Mouse (Mus musculus): Measurements from ENCODE around the gene Uhmk1. TPM values are rescaled to one million over a fixed set of nuclear protein-coding genes. Genes with fewer than 3 reads are reported as not detected.

Uhmk1 gene
- polyA plus RNA-seq, 1 experiment from 2014 or later = 9.2 TPM

DNA sequence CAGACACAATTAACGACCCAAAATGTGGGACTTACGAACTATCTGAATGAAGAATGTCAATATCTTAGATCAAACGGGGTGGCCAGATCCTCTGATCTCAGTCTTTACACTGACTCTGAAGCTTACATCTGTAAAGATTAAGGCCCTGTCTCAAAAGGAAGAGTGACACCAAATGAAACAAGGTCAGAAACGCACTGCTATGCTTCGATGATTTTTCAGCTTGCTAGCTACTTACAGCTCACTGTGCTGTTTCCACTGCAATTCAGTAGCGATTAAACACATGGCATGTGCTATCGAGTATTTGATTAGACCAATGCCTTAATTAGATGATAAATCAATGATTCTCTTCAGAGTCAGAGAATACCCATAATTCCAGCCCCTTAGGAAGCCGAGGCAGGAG is 61.2 kb downstream of the Uhmk1 start:
- H3K4me2 ChIP-seq (ENCODE audit: low read depth, severe bottlenecking) = no peak overlapping the region
- no peak overlapping the region for H3K27ac ChIP-seq (replicated peaks; ENCODE audit: low read depth, low read length)
- H3K4me3 ChIP-seq (ENCODE audit: low read depth, low read length) = no peak overlapping the region
- H3K27me3 ChIP-seq (ENCODE audit: control insufficient read depth, insufficient read depth, low read length) = no peaks in the 10 kb centered on the region
- DNase-seq (ENCODE audit: low spot score) = no peak
- no peak for ATAC-seq (ENCODE audit: insufficient number of reproducible peaks, low FRiP score, low TSS enrichment, low read depth)
- no peaks in the 10 kb centered on the region for H3K4me1 ChIP-seq (ENCODE audit: control insufficient read depth, insufficient read depth, low read length)
- peaks cover 3% of the 10 kb centered on the region; the same call in 1 of the 2 replicates for H3K36me3 ChIP-seq (ENCODE audit: control insufficient read depth, insufficient read depth, low read length)
- WGBS = 76% methylated on average over 8 of the region's 8 CpGs
- H3K9ac ChIP-seq (ENCODE audit: low read length) = no peak overlapping the region
- no peaks in the 10 kb centered on the region for H3K9me3 ChIP-seq (ENCODE audit: control insufficient read depth, low read length)

DNA sequence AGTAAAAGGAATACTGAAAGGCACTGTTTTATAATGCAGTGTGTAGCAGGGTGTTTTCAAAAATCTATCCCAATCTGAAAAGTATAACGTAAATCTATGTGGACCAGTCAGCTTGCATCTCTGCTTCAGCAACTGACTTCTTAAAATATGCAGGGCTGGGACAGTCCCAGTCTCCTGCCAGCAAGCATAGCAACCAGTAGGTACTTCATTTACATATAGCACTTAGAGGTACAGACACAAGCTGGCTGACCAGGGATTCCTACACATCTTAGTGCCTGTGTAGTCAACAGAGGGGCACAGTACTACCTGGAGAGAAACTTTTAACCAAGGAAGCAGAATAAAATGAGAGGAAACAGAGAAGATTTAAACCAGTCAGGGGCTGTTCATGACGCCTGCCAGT is 62.6 kb downstream of the Uhmk1 start:
- no peak overlapping the region for H3K4me2 ChIP-seq (ENCODE audit: low read depth, severe bottlenecking)
- H3K4me1 ChIP-seq (ENCODE audit: control insufficient read depth, insufficient read depth, low read length) = no peaks in the 10 kb centered on the region
- ATAC-seq (ENCODE audit: insufficient number of reproducible peaks, low FRiP score, low TSS enrichment, low read depth) (no peak), DNase-seq (ENCODE audit: low spot score) (no peak)
- H3K27ac ChIP-seq (replicated peaks; ENCODE audit: low read depth, low read length) = no peak overlapping the region
- WGBS = 85% methylated on average over 2 of the region's 2 CpGs
- no peaks in the 10 kb centered on the region for H3K9me3 ChIP-seq (ENCODE audit: control insufficient read depth, low read length)
- H3K27me3 ChIP-seq (ENCODE audit: control insufficient read depth, insufficient read depth, low read length) = no peaks in the 10 kb centered on the region
- no peaks in the 10 kb centered on the region; the same call in 1 of the 2 replicates for H3K36me3 ChIP-seq (ENCODE audit: control insufficient read depth, insufficient read depth, low read length)
- no peak overlapping the region for H3K9ac ChIP-seq (ENCODE audit: low read length)
- no peak overlapping the region for H3K4me3 ChIP-seq (ENCODE audit: low read depth, low read length)

DNA sequence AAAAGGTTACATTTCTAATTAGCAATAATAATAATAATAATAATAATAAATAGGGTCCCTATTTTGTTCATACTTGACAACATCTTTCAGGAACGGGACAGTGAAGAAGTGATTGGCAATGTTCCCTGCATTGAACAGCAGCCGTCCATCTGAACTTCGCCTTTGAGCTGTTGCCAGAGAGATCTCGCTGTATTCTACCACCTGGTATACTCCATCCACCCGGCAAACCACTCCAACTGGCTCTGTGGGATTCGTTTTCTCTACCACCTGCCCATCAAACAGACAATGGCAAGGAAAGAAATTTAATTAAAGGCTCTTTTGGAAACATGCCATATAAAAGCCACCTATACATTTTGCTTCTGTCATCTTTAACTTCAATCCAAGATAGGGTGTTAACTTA is 64.3 kb downstream of the Uhmk1 start:
- H3K27ac ChIP-seq (replicated peaks; ENCODE audit: low read depth, low read length) = no peak overlapping the region
- no peak overlapping the region for H3K4me3 ChIP-seq (ENCODE audit: low read depth, low read length)
- H3K4me2 ChIP-seq (ENCODE audit: low read depth, severe bottlenecking) = no peak overlapping the region
- no peaks in the 10 kb centered on the region for H3K36me3 ChIP-seq (ENCODE audit: control insufficient read depth, insufficient read depth, low read length)
- 90% methylated on average over 6 of the region's 6 CpGs for WGBS
- DNase-seq (ENCODE audit: low spot score) (no peak), ATAC-seq (ENCODE audit: insufficient number of reproducible peaks, low FRiP score, low TSS enrichment, low read depth) (no peak)
- H3K9me3 ChIP-seq (ENCODE audit: control insufficient read depth, low read length) = no peaks in the 10 kb centered on the region
- no peak overlapping the region for H3K9ac ChIP-seq (ENCODE audit: low read length)
- H3K4me1 ChIP-seq (ENCODE audit: control insufficient read depth, insufficient read depth, low read length) = no peaks in the 10 kb centered on the region
- no peaks in the 10 kb centered on the region for H3K27me3 ChIP-seq (ENCODE audit: control insufficient read depth, insufficient read depth, low read length)

DNA sequence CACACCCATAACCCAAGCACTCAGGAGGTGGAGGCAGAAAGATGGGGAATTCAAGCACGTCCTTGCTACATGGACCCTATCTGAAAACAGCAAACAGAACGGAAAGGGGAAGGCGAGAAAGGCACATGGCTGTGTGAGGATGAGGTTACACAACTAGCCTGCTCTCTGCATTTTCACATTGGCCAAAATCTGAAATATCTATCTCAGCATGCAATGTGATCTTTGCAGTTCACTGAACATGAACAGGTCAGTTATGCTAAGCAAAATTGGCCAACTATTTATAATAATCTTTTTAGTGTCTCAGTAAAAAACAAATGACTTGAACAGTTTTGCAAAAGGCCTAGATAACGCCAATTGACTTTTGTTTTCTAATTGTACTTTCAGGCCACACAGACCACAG is 65.4 kb downstream of the Uhmk1 start:
- H3K9me3 ChIP-seq (ENCODE audit: control insufficient read depth, low read length) = no peaks in the 10 kb centered on the region
- H3K36me3 ChIP-seq (ENCODE audit: control insufficient read depth, insufficient read depth, low read length) = no peaks in the 10 kb centered on the region
- DNase-seq (ENCODE audit: low spot score) (no peak), ATAC-seq (ENCODE audit: insufficient number of reproducible peaks, low FRiP score, low TSS enrichment, low read depth) (no peak)
- H3K4me2 ChIP-seq (ENCODE audit: low read depth, severe bottlenecking) = no peak overlapping the region
- no peak overlapping the region for H3K9ac ChIP-seq (ENCODE audit: low read length)
- WGBS = 87% methylated on average over 4 of the region's 4 CpGs
- H3K4me3 ChIP-seq (ENCODE audit: low read depth, low read length) = no peak overlapping the region
- no peaks in the 10 kb centered on the region for H3K27me3 ChIP-seq (ENCODE audit: control insufficient read depth, insufficient read depth, low read length)
- H3K4me1 ChIP-seq (ENCODE audit: control insufficient read depth, insufficient read depth, low read length) = no peaks in the 10 kb centered on the region
- H3K27ac ChIP-seq (replicated peaks; ENCODE audit: low read depth, low read length) = no peak overlapping the region

DNA sequence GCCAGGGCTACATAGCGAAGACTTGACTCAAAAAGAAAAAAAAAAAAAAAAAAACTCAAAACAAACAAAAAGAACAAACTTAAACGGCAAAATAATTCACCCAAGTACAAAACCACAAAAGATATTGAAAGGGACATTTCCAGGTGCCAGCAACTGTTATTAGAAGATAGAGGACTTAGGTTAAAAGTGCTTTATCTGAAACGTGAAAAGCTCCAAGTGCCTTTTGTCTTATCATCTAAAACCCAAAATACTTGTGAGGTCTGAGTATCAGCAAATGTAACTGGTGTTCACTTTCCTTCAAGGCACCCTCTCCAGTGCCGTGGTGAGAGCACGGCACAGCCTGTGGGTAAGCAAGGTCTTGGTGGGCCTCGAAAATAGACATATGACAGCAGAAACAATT is 66.7 kb downstream of the Uhmk1 start:
- H3K4me2 ChIP-seq (ENCODE audit: low read depth, severe bottlenecking) = no peak overlapping the region
- no peaks in the 10 kb centered on the region for H3K4me1 ChIP-seq (ENCODE audit: control insufficient read depth, insufficient read depth, low read length)
- no peaks in the 10 kb centered on the region for H3K36me3 ChIP-seq (ENCODE audit: control insufficient read depth, insufficient read depth, low read length)
- H3K9me3 ChIP-seq (ENCODE audit: control insufficient read depth, low read length) = no peaks in the 10 kb centered on the region
- no peak overlapping the region for H3K4me3 ChIP-seq (ENCODE audit: low read depth, low read length)
- WGBS = 93% methylated on average over 6 of the region's 6 CpGs
- no peaks in the 10 kb centered on the region for H3K27me3 ChIP-seq (ENCODE audit: control insufficient read depth, insufficient read depth, low read length)
- DNase-seq (ENCODE audit: low spot score) (no peak), ATAC-seq (ENCODE audit: insufficient number of reproducible peaks, low FRiP score, low TSS enrichment, low read depth) (no peak)
- H3K9ac ChIP-seq (ENCODE audit: low read length) = no peak overlapping the region
- no peak overlapping the region for H3K27ac ChIP-seq (replicated peaks; ENCODE audit: low read depth, low read length)

DNA sequence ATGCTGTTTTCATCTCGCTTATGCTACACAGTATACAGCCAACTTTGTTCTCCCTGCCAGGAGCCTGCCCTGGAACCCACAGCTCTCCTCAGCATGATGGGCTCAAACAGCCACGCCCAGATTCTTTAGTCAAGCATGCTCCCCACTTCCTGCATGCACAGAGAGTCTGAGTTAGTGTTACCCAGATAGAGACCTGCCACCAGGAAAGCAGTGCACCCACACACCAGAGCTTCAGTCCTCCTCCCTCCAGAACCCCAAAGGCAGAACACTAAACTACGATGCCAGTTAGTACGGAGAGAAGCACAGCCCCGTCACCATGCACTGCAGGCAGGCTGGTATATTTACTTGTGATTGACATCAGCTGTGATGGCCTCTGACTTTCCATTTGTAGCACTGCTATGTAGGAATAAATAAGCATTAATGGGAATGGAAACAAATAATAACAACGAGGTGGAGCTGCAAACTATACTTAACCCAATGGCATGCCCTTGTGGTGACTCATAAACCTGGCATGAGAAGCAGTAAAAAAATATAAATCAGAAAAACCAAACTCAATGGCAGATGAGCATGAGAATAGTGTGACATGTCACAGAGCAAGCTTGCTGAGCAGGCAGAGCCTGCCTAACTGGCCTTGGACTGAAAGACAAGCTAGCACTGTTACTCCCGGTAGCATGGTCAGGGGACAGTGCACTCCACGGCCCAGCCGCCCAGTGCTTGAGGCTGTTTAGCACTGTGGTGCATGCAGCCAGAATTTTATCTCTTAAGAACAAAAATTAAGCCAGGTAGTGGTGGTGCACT is 67.3 kb downstream of the Uhmk1 start:
- DNase-seq (ENCODE audit: low spot score) (no peak), ATAC-seq (ENCODE audit: insufficient number of reproducible peaks, low FRiP score, low TSS enrichment, low read depth) (no peak)
- H3K27ac ChIP-seq (replicated peaks; ENCODE audit: low read depth, low read length) = no peak overlapping the region
- H3K9ac ChIP-seq (ENCODE audit: low read length) = no peak overlapping the region
- H3K9me3 ChIP-seq (ENCODE audit: control insufficient read depth, low read length) = no peaks in the 10 kb centered on the region
- 90% methylated on average over 9 of the region's 9 CpGs for WGBS
- H3K27me3 ChIP-seq (ENCODE audit: control insufficient read depth, insufficient read depth, low read length) = no peaks in the 10 kb centered on the region
- H3K4me3 ChIP-seq (ENCODE audit: low read depth, low read length) = no peak overlapping the region
- H3K4me2 ChIP-seq (ENCODE audit: low read depth, severe bottlenecking) = no peak overlapping the region
- no peaks in the 10 kb centered on the region for H3K36me3 ChIP-seq (ENCODE audit: control insufficient read depth, insufficient read depth, low read length)
- no peaks in the 10 kb centered on the region for H3K4me1 ChIP-seq (ENCODE audit: control insufficient read depth, insufficient read depth, low read length)

DNA sequence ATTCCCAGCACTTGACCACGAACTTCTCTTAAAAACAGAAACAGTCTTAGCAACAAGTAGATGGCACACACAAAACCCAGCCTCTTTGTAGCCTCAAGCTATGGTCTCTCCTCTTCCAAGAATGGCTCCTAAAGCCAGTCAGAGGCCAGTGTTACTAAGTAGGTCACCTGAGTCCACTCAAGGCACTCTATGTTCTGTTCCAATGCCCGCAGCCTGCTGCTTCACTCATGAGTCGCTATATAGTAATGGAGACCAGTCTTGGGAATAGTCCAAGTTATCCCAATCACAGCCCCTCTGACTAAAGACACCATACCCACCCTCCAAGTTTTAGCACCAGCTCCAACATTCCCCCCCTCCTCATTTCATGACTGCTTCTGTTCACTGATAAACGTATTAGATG is 69.6 kb downstream of the Uhmk1 start:
- 93% methylated on average over 4 of the region's 4 CpGs for WGBS
- no peaks in the 10 kb centered on the region for H3K9me3 ChIP-seq (ENCODE audit: control insufficient read depth, low read length)
- no peaks in the 10 kb centered on the region for H3K4me1 ChIP-seq (ENCODE audit: control insufficient read depth, insufficient read depth, low read length)
- H3K4me2 ChIP-seq (ENCODE audit: low read depth, severe bottlenecking) = no peak overlapping the region
- no peak for ATAC-seq (ENCODE audit: insufficient number of reproducible peaks, low FRiP score, low TSS enrichment, low read depth)
- H3K9ac ChIP-seq (ENCODE audit: low read length) = no peak overlapping the region
- H3K27me3 ChIP-seq (ENCODE audit: control insufficient read depth, insufficient read depth, low read length) = no peaks in the 10 kb centered on the region
- no peak for DNase-seq (ENCODE audit: low spot score)
- no peak overlapping the region for H3K4me3 ChIP-seq (ENCODE audit: low read depth, low read length)
- H3K36me3 ChIP-seq (ENCODE audit: control insufficient read depth, insufficient read depth, low read length) = no peaks in the 10 kb centered on the region; the same call in 1 of the 2 replicates
- no peak overlapping the region for H3K27ac ChIP-seq (replicated peaks; ENCODE audit: low read depth, low read length)

Data from limb, embryonic 11.5 days (tissue).